Mouse (Mus musculus) heart, postnatal 4 days (tissue): ENCODE measurements around the gene Lcn6. TPM values are rescaled to one million over a fixed set of nuclear protein-coding genes. Genes with fewer than 3 reads are reported as not detected.
"Not testable (repeated sequence)": the region's sequence is repeated elsewhere in the genome, so short reads cannot be mapped to it uniquely, and the experiment has no call there.

Source experiments
- DNase-seq: peaks from one replicate; pipeline ENCODE4 v3.0.0; 2021
- total RNA-seq, 2 experiments: library from RNA; stranded (reverse); gene quantifications; 2 replicates each; pipeline ENCODE4 v1.2.3; 2021

Gene Lcn6
- total RNA-seq, 2 experiments from 2014 or later: not detected

- no peak for DNase-seq
These were observed 27.1 kb downstream of the Lcn6 start for GRCm38 (mm10) chr2:25703706-25704105.

- peak; percentile 82 for DNase-seq
These were observed 30.3 kb downstream of the Lcn6 start, which contains the start of gene Bmyc for GRCm38 (mm10) chr2:25706643-25707481. Bmyc (plus strand) TSS chr2:25706739.

- peak; percentile 29 for DNase-seq
These were observed 31.5 kb downstream of the Lcn6 start for GRCm38 (mm10) chr2:25708121-25708520.

- DNase-seq: not testable (repeated sequence)
These were observed 32.5 kb downstream of the Lcn6 start for GRCm38 (mm10) chr2:25709056-25709455.

- DNase-seq: not testable (repeated sequence)
These were observed 33.2 kb downstream of the Lcn6 start for GRCm38 (mm10) chr2:25709791-25710190.

DNA sequence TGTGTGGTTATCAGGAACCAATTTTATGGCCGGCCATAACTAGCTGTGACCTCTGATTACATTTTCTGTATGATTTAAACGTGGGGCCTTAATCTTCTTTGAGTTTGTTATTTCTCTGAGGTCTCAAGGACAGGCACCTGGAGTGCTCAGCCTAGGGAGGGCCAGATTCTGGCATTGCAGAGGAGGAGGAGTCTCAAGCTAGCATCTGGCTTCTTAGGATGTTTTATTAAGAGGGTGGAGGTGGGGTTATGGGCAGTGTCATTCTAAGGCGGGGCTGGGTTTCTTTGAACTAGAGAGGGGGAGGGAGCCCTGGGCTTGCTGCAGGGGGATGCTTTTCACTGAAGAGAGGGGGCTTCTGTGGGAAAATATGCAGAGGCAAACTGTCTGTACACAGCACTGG lies 35.1 kb downstream of the Lcn6 start:
- DNase-seq: not testable (repeated sequence)

DNA sequence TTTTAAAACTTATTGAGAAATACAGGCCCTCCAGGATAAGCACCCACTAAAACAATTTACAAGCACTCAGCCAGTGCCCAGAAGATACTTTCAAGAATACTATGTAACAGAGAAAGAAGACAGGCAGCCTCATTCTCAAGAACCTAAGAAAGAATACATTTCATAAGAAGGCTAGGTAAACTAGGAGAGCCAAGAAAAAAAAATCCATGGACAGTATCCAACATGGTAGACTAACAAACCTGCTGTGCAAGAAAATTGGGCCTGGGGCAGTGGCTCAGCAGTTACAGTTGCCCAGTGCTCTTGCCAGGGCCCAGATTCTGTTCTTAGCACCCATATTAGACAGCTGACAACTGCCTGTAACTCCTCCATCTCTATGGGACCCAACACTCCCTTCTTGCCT lies 40.6 kb downstream of the Lcn6 start:
- no peak for DNase-seq

Other genes with a start within 250 kb of the Lcn6 start
- gene Abca2, start 248.1 kb upstream of the Lcn6 start, total RNA-seq: 10 to 100 TPM; 19.4 to 20.7 TPM
- 1 to 10 TPM; 2.8 to 4.1 TPM for gene Clic3, start 219.9 kb upstream of the Lcn6 start, total RNA-seq
- gene Paxx, start 215.7 kb upstream of the Lcn6 start, total RNA-seq: 10 to 100 TPM; 30.5 to 32.8 TPM
- gene Ptgds, start 206.7 kb upstream of the Lcn6 start, total RNA-seq: 100 to 1,000 TPM; 117 to 137 TPM
- gene Lcn12, start 182.9 kb upstream of the Lcn6 start, total RNA-seq: not detected
- 10 to 100 TPM; 93.6 to 98.6 TPM for gene Fbxw5, start 176.0 kb upstream of the Lcn6 start, total RNA-seq
- gene C8g, start 175.1 kb upstream of the Lcn6 start, total RNA-seq: under 1 TPM in 1 of 2 experiments, not detected in 1; 0.45 TPM
- gene Traf2, start 129.8 kb upstream of the Lcn6 start, total RNA-seq: 10 to 100 TPM; 13.2 to 15.8 TPM
- 100 to 1,000 TPM; 151 to 152 TPM for gene Edf1, start 118.9 kb upstream of the Lcn6 start, total RNA-seq
- 1 to 10 TPM; 1.4 to 2.3 TPM for gene Mamdc4, start 101.9 kb upstream of the Lcn6 start, total RNA-seq
- 100 to 1,000 TPM; 100 to 101 TPM for gene Phpt1, start 101.6 kb upstream of the Lcn6 start, total RNA-seq
- gene Ajm1, start 95.0 kb upstream of the Lcn6 start, total RNA-seq: under 1 TPM; 0.14 to 0.41 TPM
- gene Rabl6, start 68.3 kb upstream of the Lcn6 start, total RNA-seq: 10 to 100 TPM; 51.4 to 61.5 TPM
- not detected for gene Ccdc183, start 59.1 kb upstream of the Lcn6 start, total RNA-seq
- gene Tmem141, start 54.8 kb upstream of the Lcn6 start, total RNA-seq: 10 to 100 TPM; 22.2 to 24.0 TPM
- 1 to 10 TPM; 1.3 to 1.4 TPM for gene Fcna, start 48.8 kb upstream of the Lcn6 start, total RNA-seq
- under 1 TPM; 0.72 to 0.74 TPM for gene Lcn8, start 23.7 kb upstream of the Lcn6 start, total RNA-seq
- gene Lcn5, start 18.8 kb upstream of the Lcn6 start, total RNA-seq: not detected
- not detected for gene Lcn10, start 5.9 kb downstream of the Lcn6 start, total RNA-seq
- not detected for gene Obp2a, start 23.3 kb downstream of the Lcn6 start, total RNA-seq
- gene Bmyc, start 30.0 kb downstream of the Lcn6 start, total RNA-seq: 10 to 100 TPM; 13.7 to 17.1 TPM
- not detected for gene Obp2b, start 60.2 kb downstream of the Lcn6 start, total RNA-seq
- not detected for gene Lcn3, start 88.8 kb downstream of the Lcn6 start, total RNA-seq
- gene Lcn11, start 100.2 kb downstream of the Lcn6 start, total RNA-seq: not detected
- not detected for gene Gm13539, start 105.5 kb downstream of the Lcn6 start, total RNA-seq
- gene Glt6d1, start 139.1 kb downstream of the Lcn6 start, total RNA-seq: not detected
- not detected for gene Lcn9, start 146.4 kb downstream of the Lcn6 start, total RNA-seq
- gene Sohlh1, start 170.5 kb downstream of the Lcn6 start, total RNA-seq: not detected
- under 1 TPM; 0.32 to 0.52 TPM for gene Kcnt1, start 186.9 kb downstream of the Lcn6 start, total RNA-seq